Mouse (Mus musculus): ENCODE results near the gene Gm5475. TPM values are rescaled to one million over a fixed set of nuclear protein-coding genes. Genes with fewer than 3 reads are reported as not detected.

Gene Gm5475
- polyA plus RNA-seq, 1 experiment from 2014 or later, result 0.04 TPM

DNA sequence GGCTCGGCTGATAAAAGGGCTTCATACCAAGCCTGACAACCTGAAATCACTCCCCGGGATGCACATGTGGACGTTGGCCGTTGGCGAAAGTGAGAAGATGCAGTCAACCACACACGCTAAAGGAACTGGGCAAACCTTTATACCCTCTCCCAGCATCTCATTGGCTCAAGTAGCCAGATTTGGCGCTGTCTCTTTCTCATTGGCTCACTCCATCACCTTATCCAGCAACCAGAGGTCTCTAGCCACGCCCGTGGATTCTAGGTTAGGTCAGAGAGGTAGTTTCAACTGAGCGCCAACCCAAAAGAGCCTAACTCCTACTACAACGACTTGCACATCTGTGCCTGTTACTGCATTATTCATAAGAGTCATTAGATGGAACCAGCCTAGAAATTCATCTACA, 30.5 kb downstream of the Gm5475 start:
- Histone ChIP-seq H3K27ac (ENCODE audit: low read length) (no peak overlapping the region), H3K4me1 (ENCODE audit: control insufficient read depth, low read depth, low read length) (peaks cover 1% of the 10 kb centered on the region), H3K4me3 (ENCODE audit: low read depth, low read length) (no peak overlapping the region), H3K9me3 (replicated peaks; ENCODE audit: control insufficient read depth, low read length) (no peaks in the 10 kb centered on the region), H3K27me3 (ENCODE audit: control insufficient read depth, insufficient read depth, low read depth, low read length) (no peaks in the 10 kb centered on the region), H3K36me3 (ENCODE audit: control insufficient read depth, insufficient read depth) (no peaks in the 10 kb centered on the region), H3K4me2 (ENCODE audit: low read depth, low read length) (no peak overlapping the region), H3K9ac (ENCODE audit: low read depth, low read length) (no peak overlapping the region)
- no peak for ATAC-seq (ENCODE audit: low read depth)
- 66% methylated on average over 11 of the region's 11 CpGs for WGBS (ENCODE audit: insufficient replicate concordance)

DNA sequence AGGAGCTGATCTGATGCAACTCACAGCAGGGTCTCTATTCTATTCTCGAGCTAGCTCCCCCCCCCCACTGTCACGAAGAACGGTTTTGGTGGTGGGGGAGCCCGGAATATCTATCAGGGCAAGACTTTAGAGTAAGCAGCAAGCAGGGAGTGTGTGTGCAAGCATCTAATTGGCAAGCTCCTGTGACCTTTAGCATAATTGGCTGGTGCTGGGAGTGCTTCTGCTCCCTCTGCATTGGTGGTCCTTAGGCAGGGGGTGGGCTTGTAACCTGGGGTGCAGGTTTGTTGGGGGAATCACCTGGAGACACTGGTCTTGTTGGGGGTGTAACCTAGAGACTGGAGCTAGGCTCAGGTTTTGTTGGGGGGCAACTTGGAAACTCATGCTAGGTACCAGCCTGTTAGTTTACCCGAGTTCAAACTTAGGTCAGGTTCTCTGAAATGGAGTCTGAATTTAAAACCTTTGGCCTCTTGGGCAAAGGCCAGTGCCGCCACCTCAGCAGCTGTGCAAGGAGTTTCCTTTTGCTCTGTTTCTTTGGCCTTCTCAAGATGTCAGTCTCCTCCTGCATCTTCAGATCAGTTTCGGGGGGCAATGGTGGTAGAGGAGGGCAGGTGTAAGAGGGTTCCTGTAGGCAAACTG, 34.5 kb downstream of the Gm5475 start:
- no peak overlapping the region for H3K4me2 ChIP-seq (ENCODE audit: low read depth, low read length)
- H3K27ac ChIP-seq (ENCODE audit: low read length), result no peak overlapping the region
- H3K4me3 ChIP-seq (ENCODE audit: low read depth, low read length), result no peak overlapping the region
- H3K4me1 ChIP-seq (ENCODE audit: control insufficient read depth, low read depth, low read length), result peaks cover 18% of the 10 kb centered on the region
- WGBS (ENCODE audit: insufficient replicate concordance), result 73% methylated on average over 7 of the region's 7 CpGs
- H3K36me3 ChIP-seq (ENCODE audit: control insufficient read depth, insufficient read depth), result no peaks in the 10 kb centered on the region
- no peaks in the 10 kb centered on the region for H3K9me3 ChIP-seq (replicated peaks; ENCODE audit: control insufficient read depth, low read length)
- H3K9ac ChIP-seq (ENCODE audit: low read depth, low read length), result no peak overlapping the region
- ATAC-seq (ENCODE audit: low read depth), result no peak
- no peaks in the 10 kb centered on the region for H3K27me3 ChIP-seq (ENCODE audit: control insufficient read depth, insufficient read depth, low read depth, low read length)

GRCm38 (mm10) chr15:100457340-100457739, 35.4 kb downstream of the Gm5475 start:
- WGBS (ENCODE audit: insufficient replicate concordance), result 6% methylated on average over 17 of the region's 17 CpGs
- Histone ChIP-seq H3K9ac (ENCODE audit: low read depth, low read length) (no peak overlapping the region), H3K9me3 (replicated peaks; ENCODE audit: control insufficient read depth, low read length) (no peaks in the 10 kb centered on the region), H3K4me2 (ENCODE audit: low read depth, low read length) (peak overlapping the region; percentile 46), H3K27ac (ENCODE audit: low read length) (no peak overlapping the region), H3K4me3 (ENCODE audit: low read depth, low read length) (peak overlapping the region; percentile 21; the same call in 1 of the 2 replicates), H3K4me1 (ENCODE audit: control insufficient read depth, low read depth, low read length) (peaks cover 18% of the 10 kb centered on the region), H3K27me3 (ENCODE audit: control insufficient read depth, insufficient read depth, low read depth, low read length) (no peaks in the 10 kb centered on the region), H3K36me3 (ENCODE audit: control insufficient read depth, insufficient read depth) (no peaks in the 10 kb centered on the region)
- peak; percentile 47 for ATAC-seq (ENCODE audit: low read depth)

DNA sequence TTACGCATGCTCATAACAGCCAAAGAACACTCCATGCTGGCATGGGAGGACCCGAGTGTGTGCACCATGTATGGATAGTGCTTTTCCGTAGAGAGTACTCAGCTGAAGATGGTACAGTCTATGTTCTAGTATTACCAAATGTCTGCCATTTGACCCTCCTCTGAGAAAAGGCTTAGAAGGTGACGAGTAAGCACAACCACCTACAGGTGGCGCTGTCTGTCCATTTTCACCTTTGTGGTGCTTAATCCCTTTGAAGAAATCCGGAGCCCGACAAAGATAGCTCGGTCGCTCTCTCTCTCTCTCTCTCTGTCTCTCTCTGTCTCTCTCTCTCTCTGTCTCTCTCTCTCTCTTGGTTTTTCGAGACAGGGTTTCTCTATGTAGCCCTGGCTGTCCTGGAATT, 36.1 kb downstream of the Gm5475 start:
- Histone ChIP-seq H3K27ac (ENCODE audit: low read length) (no peak overlapping the region), H3K4me1 (ENCODE audit: control insufficient read depth, low read depth, low read length) (peaks cover 18% of the 10 kb centered on the region), H3K9ac (ENCODE audit: low read depth, low read length) (no peak overlapping the region), H3K9me3 (replicated peaks; ENCODE audit: control insufficient read depth, low read length) (no peaks in the 10 kb centered on the region), H3K27me3 (ENCODE audit: control insufficient read depth, insufficient read depth, low read depth, low read length) (no peaks in the 10 kb centered on the region), H3K4me2 (ENCODE audit: low read depth, low read length) (0 out of 2 replicates have a peak overlapping the region, but pooled peaks have one; percentile 46), H3K4me3 (ENCODE audit: low read depth, low read length) (no peak overlapping the region), H3K36me3 (ENCODE audit: control insufficient read depth, insufficient read depth) (no peaks in the 10 kb centered on the region)
- 28% methylated on average over 10 of the region's 10 CpGs for WGBS (ENCODE audit: insufficient replicate concordance)
- peak; percentile 14; the same call in 1 of the 2 replicates for ATAC-seq (ENCODE audit: low read depth)

DNA sequence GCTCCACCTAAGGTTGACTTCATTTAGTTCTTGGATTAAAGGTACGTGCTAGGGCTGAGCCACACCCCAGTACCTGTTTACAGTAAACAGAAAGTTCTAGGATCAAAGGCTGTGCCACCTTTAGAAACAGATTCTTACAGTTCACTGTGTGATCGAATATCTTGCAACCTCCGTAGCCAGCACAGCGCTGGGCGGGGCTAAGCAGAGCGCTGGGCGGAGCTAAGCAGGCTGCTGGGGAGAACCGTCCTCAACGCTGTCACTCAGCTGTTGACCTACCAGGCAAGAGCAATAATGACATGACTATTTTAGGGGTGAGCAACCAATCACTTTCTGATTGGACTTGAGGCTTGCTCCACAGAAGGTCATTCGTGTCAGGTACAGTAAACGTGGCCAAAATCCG, 39.0 kb downstream of the Gm5475 start:
- Histone ChIP-seq H3K4me2 (ENCODE audit: low read depth, low read length) (peak overlapping the region; percentile 64), H3K4me1 (ENCODE audit: control insufficient read depth, low read depth, low read length) (peaks cover 18% of the 10 kb centered on the region), H3K27ac (ENCODE audit: low read length) (no peak overlapping the region), H3K4me3 (ENCODE audit: low read depth, low read length) (peak overlapping the region; percentile 37; the same call in 1 of the 2 replicates), H3K27me3 (ENCODE audit: control insufficient read depth, insufficient read depth, low read depth, low read length) (no peaks in the 10 kb centered on the region), H3K36me3 (ENCODE audit: control insufficient read depth, insufficient read depth) (no peaks in the 10 kb centered on the region), H3K9me3 (replicated peaks; ENCODE audit: control insufficient read depth, low read length) (no peaks in the 10 kb centered on the region), H3K9ac (ENCODE audit: low read depth, low read length) (peak overlapping the region; percentile 26; the same call in 1 of the 2 replicates)
- ATAC-seq (ENCODE audit: low read depth), result peak; percentile 80
- 6% methylated on average over 12 of the region's 12 CpGs for WGBS (ENCODE audit: insufficient replicate concordance)

GRCm38 (mm10) chr15:100461646-100462045, 39.7 kb downstream of the Gm5475 start:
- H3K4me1 ChIP-seq (ENCODE audit: control insufficient read depth, low read depth, low read length), result peaks cover 21% of the 10 kb centered on the region
- no peaks in the 10 kb centered on the region for H3K27me3 ChIP-seq (ENCODE audit: control insufficient read depth, insufficient read depth, low read depth, low read length)
- no peak overlapping the region for H3K4me3 ChIP-seq (ENCODE audit: low read depth, low read length)
- ATAC-seq (ENCODE audit: low read depth), result no peak
- no peak overlapping the region for H3K4me2 ChIP-seq (ENCODE audit: low read depth, low read length)
- H3K27ac ChIP-seq (ENCODE audit: low read length), result no peak overlapping the region
- no peaks in the 10 kb centered on the region for H3K36me3 ChIP-seq (ENCODE audit: control insufficient read depth, insufficient read depth)
- 40% methylated on average over 9 of the region's 9 CpGs for WGBS (ENCODE audit: insufficient replicate concordance)
- no peaks in the 10 kb centered on the region for H3K9me3 ChIP-seq (replicated peaks; ENCODE audit: control insufficient read depth, low read length)
- no peak overlapping the region for H3K9ac ChIP-seq (ENCODE audit: low read depth, low read length)

DNA sequence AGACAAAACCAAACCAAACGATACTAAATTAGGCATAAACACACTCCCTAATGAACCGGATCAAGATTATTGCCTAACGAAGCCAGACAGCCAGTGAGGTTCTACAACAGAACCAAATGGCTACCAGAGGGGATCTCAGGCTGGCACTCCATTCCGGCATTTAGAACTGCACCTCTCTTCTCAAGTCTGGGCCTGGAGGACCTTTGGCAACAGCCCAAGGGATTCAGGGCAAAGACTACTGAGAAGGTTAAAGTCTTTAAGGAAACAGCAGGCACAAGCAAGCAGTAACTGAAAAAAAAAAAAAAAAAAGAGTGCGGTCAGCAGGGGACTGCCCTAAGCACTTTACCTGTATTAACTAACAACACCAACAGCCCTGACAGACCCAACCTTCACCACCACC, 40.1 kb downstream of the Gm5475 start:
- Histone ChIP-seq H3K27ac (ENCODE audit: low read length) (no peak overlapping the region), H3K9me3 (replicated peaks; ENCODE audit: control insufficient read depth, low read length) (no peaks in the 10 kb centered on the region), H3K4me2 (ENCODE audit: low read depth, low read length) (no peak overlapping the region), H3K9ac (ENCODE audit: low read depth, low read length) (no peak overlapping the region), H3K4me3 (ENCODE audit: low read depth, low read length) (no peak overlapping the region), H3K27me3 (ENCODE audit: control insufficient read depth, insufficient read depth, low read depth, low read length) (no peaks in the 10 kb centered on the region), H3K4me1 (ENCODE audit: control insufficient read depth, low read depth, low read length) (peaks cover 21% of the 10 kb centered on the region), H3K36me3 (ENCODE audit: control insufficient read depth, insufficient read depth) (no peaks in the 10 kb centered on the region)
- no peak for ATAC-seq (ENCODE audit: low read depth)
- WGBS (ENCODE audit: insufficient replicate concordance), result 71% methylated on average over 5 of the region's 5 CpGs

DNA sequence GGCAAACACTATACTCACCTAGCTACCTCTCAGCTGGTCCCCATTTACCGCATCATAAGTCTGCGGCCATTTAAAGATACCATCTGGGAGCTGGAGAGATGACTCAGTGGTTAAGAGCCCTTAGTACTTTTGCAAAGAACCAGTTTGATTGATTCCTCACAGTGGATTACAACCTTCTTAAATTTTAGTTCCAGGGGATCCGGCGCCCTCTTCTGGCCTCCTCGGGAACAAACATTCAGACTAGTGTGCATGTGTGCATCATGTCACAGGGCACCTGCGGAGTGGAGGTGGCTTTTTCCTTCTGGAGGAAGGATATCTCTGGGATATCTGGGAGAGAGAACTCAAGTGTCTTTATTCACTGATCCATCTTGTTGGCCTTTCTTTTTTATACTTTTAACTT, 41.8 kb downstream of the Gm5475 start:
- Histone ChIP-seq H3K9me3 (replicated peaks; ENCODE audit: control insufficient read depth, low read length) (no peaks in the 10 kb centered on the region), H3K4me1 (ENCODE audit: control insufficient read depth, low read depth, low read length) (peaks cover 21% of the 10 kb centered on the region), H3K27me3 (ENCODE audit: control insufficient read depth, insufficient read depth, low read depth, low read length) (no peaks in the 10 kb centered on the region), H3K36me3 (ENCODE audit: control insufficient read depth, insufficient read depth) (no peaks in the 10 kb centered on the region), H3K27ac (ENCODE audit: low read length) (no peak overlapping the region), H3K9ac (ENCODE audit: low read depth, low read length) (no peak overlapping the region), H3K4me2 (ENCODE audit: low read depth, low read length) (no peak overlapping the region), H3K4me3 (ENCODE audit: low read depth, low read length) (no peak overlapping the region)
- no peak for ATAC-seq (ENCODE audit: low read depth)
- 18% methylated on average over 6 of the region's 6 CpGs for WGBS (ENCODE audit: insufficient replicate concordance)

GRCm38 (mm10) chr15:100465432-100465831, 43.5 kb downstream of the Gm5475 start:
- Histone ChIP-seq H3K4me2 (ENCODE audit: low read depth, low read length) (no peak overlapping the region), H3K4me1 (ENCODE audit: control insufficient read depth, low read depth, low read length) (peaks cover 33% of the 10 kb centered on the region)
- WGBS (ENCODE audit: insufficient replicate concordance), result 50% methylated on average over 2 of the region's 2 CpGs

More at GRCm38 (mm10) chr15:100465432-100465831, 43.5 kb downstream of the Gm5475 start:
- Histone ChIP-seq H3K36me3 (ENCODE audit: control insufficient read depth, insufficient read depth) (no peaks in the 10 kb centered on the region), H3K27me3 (ENCODE audit: control insufficient read depth, insufficient read depth, low read depth, low read length) (no peaks in the 10 kb centered on the region), H3K4me3 (ENCODE audit: low read depth, low read length) (no peak overlapping the region), H3K9ac (ENCODE audit: low read depth, low read length) (no peak overlapping the region), H3K27ac (ENCODE audit: low read length) (no peak overlapping the region), H3K9me3 (replicated peaks; ENCODE audit: control insufficient read depth, low read length) (no peaks in the 10 kb centered on the region)
- no peak for ATAC-seq (ENCODE audit: low read depth)
